Mouse (Mus musculus): ENCODE data around the gene Tmed11. TPM values are rescaled to one million over a fixed set of nuclear protein-coding genes. Genes with fewer than 3 reads are reported as not detected.
"Not testable (repeated sequence)": the region's sequence is repeated elsewhere in the genome, so short reads cannot be mapped to it uniquely, and the experiment has no call there.

The Tmed11 gene
- not detected for total RNA-seq (2021)
- long read RNA-seq, experiment 1 = 0 reads
- long read RNA-seq, experiment 2 = 0 reads

DNA sequence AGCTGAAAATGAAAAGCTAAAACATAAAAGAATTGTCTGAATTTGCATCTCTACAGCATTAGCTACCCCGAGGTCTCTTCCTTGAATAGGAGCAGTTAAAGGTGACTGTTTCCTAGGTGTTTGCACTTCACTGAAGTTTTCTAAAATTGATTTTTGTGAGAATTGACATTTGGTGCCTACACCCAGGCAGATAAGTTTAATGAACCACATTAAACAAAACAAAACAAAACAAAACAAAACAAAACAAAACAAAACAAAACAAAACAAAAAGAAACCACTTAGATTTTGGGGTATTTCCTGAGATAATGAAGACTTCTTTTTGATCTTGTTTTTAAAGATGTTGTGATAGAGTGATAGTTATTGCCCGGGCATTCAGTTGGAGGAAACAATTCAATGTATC is at the start of gene Tmed11:
TSS of gene Tmed11 (minus strand) at position 101 of the 400 bp plus-strand sequence.
- intact Hi-C loops (cut with DNase I; ENCODE audit: low total_unique reads) = not testable (repeated sequence)

DNA sequence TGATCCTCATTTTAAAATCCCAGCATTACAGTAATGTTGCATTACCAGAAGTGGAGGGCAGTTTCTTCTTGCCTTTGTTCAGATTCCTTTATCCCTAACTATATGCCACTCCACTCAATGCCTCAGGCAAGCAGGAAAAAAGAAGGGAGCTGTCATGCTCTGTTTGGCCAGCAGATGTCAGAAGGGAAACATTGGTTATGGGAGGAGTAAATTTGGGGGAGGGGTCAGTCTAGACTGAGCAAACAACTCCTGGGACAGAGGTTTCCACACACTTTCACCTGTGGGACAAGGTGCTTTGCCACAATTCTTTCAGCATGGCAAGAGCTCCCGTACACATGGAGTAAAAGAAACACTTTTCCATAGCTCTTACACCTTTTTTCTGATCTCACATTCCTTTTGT is 41.0 kb upstream of the Tmed11 start:
- intact Hi-C loops (cut with DNase I; ENCODE audit: low total_unique reads) = no loop called here
- DNase-seq = no peak

More for the DNA sequence above, at the start of gene Tmed11:
- DNase-seq = not testable (repeated sequence)

DNA sequence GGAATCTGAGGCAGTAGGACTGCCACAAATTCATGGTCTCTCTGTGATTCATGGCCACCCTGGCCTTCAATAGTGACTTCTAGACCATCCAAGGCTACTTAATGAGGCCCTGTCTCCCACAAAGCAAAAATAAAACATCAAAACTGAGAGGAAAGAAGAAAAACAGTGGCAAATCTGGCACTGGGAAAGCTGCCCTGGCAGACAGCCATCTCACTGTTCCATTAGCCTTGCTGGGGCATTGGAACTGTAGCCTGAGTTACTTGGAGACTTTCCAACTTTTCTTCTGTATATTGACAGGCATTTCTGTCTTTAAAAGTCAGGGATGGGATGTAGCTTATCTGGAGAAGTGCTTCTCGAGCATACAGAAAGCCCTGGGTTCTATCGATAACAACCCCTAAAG is 28.1 kb upstream of the Tmed11 start:
- intact Hi-C loops (cut with DNase I; ENCODE audit: low total_unique reads) = no loop called here
- DNase-seq = no peak

DNA sequence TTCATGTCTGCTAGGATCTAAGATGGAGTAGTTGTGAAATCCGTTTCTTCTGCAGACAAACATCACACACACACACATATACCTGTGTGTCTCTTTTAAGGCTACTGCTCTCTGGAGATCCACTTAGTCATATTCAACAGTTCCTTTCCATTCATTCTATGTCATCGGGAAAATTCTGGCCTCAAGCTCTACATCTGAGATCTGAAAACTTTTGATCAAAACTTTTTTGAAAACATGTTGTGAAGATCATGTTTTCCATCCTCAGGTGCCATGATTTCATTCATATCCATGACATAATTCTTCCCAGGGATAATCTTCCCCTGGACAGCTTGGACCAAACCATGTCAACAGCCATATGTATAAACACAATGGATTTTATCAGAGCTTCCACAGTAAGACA is 13.6 kb upstream of the Tmed11 start, which contains the start of gene Vmn2r8:
TSS of gene Vmn2r8 (minus strand) at position 101 of the 400 bp plus-strand sequence.
- intact Hi-C loops (cut with DNase I; ENCODE audit: low total_unique reads); DNase-seq: not testable (repeated sequence)

DNA sequence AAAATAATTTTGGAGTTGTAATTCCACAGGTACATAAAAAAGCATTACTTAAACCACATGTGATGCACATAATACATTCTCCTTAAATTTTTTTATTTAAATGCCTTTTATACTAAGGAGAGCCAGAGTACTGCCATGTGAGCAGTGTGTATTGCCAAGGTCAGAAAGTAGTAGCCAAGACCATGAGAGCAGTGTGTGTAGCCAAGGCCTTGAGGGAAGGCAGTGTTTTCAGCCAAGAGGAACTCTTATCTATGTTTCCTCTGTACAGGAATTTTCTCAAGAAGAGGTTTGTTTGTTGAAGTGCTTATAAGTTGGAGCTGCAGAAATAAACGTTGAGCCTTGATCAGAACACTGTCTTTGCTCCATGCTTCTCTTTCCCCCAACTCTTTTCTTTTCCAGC is 8.5 kb upstream of the Tmed11 start:
- intact Hi-C loops (cut with DNase I; ENCODE audit: low total_unique reads) = no loop called here
- DNase-seq = no peak

GRCm38 (mm10) chr5:108790385-108790784 is 4.8 kb downstream of the Tmed11 start:
- DNase-seq = peak; percentile 4
- intact Hi-C loops (cut with DNase I; ENCODE audit: low total_unique reads) = not testable (repeated sequence)

DNA sequence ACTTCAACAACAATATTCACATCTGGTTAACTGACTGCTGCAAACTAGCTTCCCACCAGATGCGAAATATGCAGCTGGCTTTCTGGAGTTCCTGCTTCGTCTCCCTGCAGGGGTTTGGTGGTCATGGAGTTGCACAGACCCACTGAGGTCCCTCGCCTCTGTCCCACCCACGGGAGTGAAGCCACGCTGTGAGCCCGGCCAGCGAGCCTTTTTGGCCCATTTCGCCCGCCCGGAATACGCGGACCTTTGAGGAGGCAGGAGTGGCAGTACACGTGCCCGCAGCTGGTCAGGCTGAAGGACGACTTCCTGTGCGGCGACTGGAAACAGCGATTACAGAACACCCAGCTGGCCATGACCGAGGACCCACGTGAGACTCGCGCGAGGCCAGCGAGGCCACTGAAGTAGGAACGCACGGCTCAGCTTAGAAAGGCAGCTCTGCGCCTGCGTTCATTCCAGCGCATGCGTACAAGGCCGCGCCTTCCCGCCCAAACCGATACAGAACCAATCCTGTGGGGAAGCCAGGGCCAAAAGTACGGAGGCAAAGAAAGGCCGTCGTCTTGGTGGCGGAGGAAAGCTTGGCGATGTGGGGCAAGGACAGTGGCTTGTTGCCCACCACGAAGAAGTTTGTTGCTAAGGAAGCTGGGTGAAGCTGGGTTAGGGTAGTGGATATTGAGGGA is 20.4 kb downstream of the Tmed11 start, which contains the start of gene Rnf212:
TSS of gene Rnf212 (minus strand) at position 353 of the 677 bp plus-strand sequence.
- intact Hi-C loops (cut with DNase I; ENCODE audit: low total_unique reads) = no loop called here
- no peak for DNase-seq

DNA sequence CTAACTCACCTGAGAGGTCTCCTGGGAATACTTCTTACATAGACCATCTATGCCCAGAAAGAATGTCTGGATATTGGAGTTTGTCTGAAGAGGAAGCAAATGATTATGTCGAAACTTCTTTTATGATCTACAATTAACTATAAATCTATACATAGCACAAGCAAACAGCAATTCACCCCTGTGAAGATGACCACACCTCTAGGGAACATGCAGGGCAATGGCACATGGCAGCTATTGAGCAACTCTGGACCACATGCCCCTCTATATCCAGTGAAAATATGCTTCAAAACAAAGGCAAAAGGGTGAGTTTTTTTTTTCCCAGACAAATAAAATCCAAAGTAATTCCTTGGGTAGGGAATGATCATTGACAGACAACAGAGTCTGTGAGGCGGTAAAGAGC is 35.2 kb downstream of the Tmed11 start:
- DNase-seq = no peak
- intact Hi-C loops (cut with DNase I; ENCODE audit: low total_unique reads) = no loop called here

- no peak for DNase-seq
- intact Hi-C loops (cut with DNase I; ENCODE audit: low total_unique reads) = no loop called here
Observed at GRCm38 (mm10) chr5:108758396-108758795, 36.8 kb downstream of the Tmed11 start.

DNA sequence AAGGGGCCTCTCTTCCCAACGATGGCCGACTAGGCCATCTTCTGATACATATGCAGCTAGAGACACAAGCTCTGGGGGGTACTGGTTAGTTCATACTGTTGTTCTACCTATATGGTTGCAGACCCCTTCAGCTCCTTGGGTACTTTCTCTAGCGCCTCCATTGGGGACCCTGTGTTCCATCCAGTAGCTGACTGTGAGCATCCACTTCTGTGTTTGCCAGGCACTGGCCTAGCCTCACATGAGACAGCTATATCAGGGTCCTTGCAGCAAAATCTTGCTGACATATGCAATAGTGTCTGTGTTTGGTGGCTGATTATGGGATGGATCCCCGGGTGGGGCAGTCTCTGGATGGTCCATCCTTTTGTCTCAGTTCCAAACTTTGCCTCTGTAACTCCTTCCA is 43.9 kb downstream of the Tmed11 start:
- intact Hi-C loops (cut with DNase I; ENCODE audit: low total_unique reads); DNase-seq: not testable (repeated sequence)

GRCm38 (mm10) chr5:108750328-108751210 is 44.6 kb downstream of the Tmed11 start:
- intact Hi-C loops (cut with DNase I; ENCODE audit: low total_unique reads) = no loop called here
- no peak for DNase-seq

DNA sequence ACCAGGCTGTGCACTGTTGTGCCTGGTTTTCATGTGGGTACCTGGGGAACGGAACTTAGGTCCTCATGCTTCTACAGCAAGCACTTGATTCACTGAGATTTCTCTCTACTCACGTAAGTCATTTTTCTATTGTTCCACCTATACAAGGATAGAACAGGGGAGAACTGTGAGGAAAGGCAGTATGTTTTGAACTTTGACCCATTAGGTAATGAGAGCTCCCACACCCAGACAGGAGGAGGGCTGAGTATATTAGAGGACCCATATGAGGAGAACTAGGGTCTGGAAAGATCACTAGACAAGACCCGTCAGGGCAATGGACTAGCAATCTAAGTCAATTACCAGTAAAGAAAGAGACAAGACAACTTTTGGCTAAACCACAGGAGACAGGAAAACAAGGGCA is 50.5 kb downstream of the Tmed11 start:
- intact Hi-C loops (cut with DNase I; ENCODE audit: low total_unique reads) = no loop called here

GRCm38 (mm10) chr5:108743856-108744255 is 51.3 kb downstream of the Tmed11 start:
- intact Hi-C loops (cut with DNase I; ENCODE audit: low total_unique reads) = no loop called here
- DNase-seq = no peak

More for the DNA sequence above, 50.5 kb downstream of the Tmed11 start:
- no peak for DNase-seq

DNA sequence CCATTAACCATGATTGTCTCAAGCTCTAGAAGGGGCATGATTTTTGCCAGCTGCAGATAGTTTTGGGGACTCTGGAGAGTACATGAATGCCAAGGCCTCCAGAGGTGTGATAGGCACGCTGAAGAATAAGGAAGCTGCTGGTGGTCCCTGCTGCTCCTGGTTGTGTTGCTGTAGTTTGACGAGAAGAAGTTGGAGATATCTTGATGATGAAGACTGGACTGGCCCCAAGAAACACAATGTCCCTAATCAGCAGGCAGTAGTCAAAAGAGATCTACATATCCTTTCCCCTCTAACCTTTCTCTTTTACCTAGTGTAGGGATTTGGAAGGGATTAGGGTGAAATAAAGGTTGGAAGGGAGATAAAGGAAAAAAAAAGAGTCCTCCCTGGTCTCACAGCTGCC is 52.6 kb downstream of the Tmed11 start:
- DNase-seq = no peak
- intact Hi-C loops (cut with DNase I; ENCODE audit: low total_unique reads) = no loop called here

GRCm38 (mm10) chr5:108741844-108742243 is 53.3 kb downstream of the Tmed11 start:
- intact Hi-C loops (cut with DNase I; ENCODE audit: low total_unique reads) = no loop called here
- no peak for DNase-seq

GRCm38 (mm10) chr5:108727425-108727824 is 67.7 kb downstream of the Tmed11 start:
- intact Hi-C loops (cut with DNase I; ENCODE audit: low total_unique reads) = loop anchor here (5.0 kb wide), 2 partner anchors 35 to 55 kb away; partner anchors contain the start of gene Fgfrl1
- DNase-seq = no peak

Measured in gastrocnemius, postnatal 14 days (tissue).